Mouse (Mus musculus): ENCODE measurements around the gene Tmem189. TPM values are rescaled to one million over a fixed set of nuclear protein-coding genes. Genes with fewer than 3 reads are reported as not detected.
A peak's percentile ranks its signal among the peaks of the same experiment; 100 is the strongest.

Tmem189 gene
- polyA plus RNA-seq, 1 experiment = 113 TPM

DNA sequence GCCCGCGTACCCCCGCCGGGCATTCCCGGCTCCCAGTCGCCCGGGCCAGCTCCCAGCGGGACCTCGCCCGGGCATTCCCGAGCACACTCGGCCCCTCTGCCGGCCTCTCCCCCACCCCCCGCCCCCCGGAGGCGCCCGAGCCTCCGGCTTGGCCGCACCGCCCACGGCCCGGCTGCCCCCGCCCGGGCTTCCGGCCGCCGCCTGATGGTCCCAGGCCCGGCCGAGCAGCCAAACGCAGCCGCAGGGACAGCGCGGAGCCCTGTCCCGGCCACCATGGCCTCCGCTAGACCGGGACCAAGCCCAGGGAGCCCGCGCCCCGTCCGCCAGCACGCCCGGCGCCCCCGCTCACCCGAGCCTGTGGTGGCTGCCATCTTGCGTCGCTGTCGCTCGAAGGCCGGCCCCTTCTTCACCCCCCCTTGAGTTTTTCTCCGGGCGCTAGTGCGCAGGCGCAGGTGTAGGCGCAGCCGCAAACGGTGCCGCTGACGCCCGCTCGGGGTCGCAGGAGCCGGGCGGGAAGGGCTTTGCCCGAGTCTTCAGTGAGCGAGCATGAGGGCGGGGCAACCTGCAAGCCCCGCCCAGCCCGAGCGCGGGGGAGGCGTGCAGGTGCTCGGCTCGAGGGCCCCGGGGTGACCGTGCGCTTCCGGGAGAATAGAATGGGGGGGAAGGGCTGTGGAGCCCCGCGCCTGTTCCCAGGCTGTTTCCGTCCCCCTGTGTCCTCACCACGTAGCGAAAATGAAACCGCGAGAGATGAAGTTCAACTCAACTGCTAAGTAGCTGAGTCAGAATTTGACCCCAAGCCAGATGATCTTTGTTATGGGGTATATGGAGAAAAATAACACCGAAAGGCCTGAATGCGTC is 57.8 kb downstream of the Tmem189 start, which contains the start of gene Ube2v1:
TSS of gene Ube2v1 (minus strand) at position 505 of the 858 bp plus-strand sequence.
- whole genome bisulfite sequencing = 2% methylated on average over 84 of the region's 87 CpGs
- no peaks in the 10 kb centered on the region for H3K27me3 ChIP-seq (ENCODE audit: control insufficient read depth, insufficient read depth, low read length)
- peaks cover 34% of the 10 kb centered on the region for H3K4me1 ChIP-seq (ENCODE audit: control insufficient read depth, insufficient read depth, low read length)

DNA sequence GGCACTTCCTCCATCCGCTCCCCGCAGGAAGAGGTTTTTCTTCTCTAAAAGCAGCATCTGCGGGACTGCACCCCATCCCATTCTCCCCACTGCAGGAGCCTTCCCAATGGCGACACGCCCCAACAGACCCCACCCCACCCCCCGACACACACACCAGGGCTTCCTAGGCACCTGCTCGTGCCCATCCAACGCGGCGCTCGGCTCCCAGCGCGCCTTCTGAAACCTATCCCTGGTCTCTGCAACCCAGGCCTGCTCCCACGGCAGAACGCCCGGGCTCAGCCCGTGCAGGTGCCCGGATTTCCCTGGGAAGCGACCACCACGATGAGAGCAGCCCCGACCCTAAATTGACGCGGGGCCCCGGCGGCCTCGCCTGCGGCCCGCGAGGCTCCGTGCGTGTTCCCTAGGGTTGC is 58.4 kb downstream of the Tmem189 start:
- Histone ChIP-seq H3K27ac (ENCODE audit: insufficient read depth, low read length) (no peak overlapping the region), H3K27me3 (ENCODE audit: control insufficient read depth, insufficient read depth, low read length) (no peaks in the 10 kb centered on the region), H3K4me1 (ENCODE audit: control insufficient read depth, insufficient read depth, low read length) (peaks cover 35% of the 10 kb centered on the region), H3K4me3 (replicated peaks; ENCODE audit: insufficient read depth, low read depth, low read length) (peak overlapping the region; percentile 72)
- DNase-seq = no peak
- 0% methylated on average over 31 of the region's 31 CpGs for WGBS
- TF ChIP-seq POLR2A (IDR thresholded peaks at IDR 0.05; ENCODE audit: borderline replicate concordance, insufficient read depth, low read length) = no peak

More for the DNA sequence above, 57.8 kb downstream of the Tmem189 start, which contains the start of gene Ube2v1:
- peak; percentile 98 for DNase-seq
- Histone ChIP-seq H3K27ac (ENCODE audit: insufficient read depth, low read length) (peak within 1 kb of the TSS; percentile 96), H3K4me3 (replicated peaks; ENCODE audit: insufficient read depth, low read depth, low read length) (peak within 1 kb of the TSS; percentile 74)
- TF ChIP-seq POLR2A (IDR thresholded peaks at IDR 0.05; ENCODE audit: borderline replicate concordance, insufficient read depth, low read length) (peak; percentile 68; the same call in 1 of the 2 replicates), CTCF (IDR thresholded peaks at IDR 0.05; ENCODE audit: borderline replicate concordance, insufficient read depth, low read depth, low read length) (no peak)

DNA sequence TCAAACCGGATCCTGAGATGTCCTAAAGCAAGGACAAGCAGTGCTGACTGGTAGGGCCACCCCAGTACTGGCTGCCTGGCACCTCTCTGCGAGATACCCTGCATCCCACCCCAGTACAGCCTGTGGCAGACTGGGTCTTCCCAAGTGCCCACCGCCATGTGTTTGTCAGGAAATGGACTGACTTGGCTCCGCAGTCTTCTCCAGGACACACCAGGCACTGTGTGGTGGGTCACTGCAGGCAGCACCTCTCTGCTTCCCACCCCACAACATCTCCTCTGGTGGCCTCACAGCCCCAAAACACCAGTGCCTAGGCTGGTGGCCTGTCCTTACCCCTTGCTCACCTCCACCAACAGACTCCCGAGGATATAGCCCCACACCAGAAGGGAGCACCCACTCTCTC is 59.2 kb downstream of the Tmem189 start:
- DNase-seq = no peak
- H3K4me3 ChIP-seq (replicated peaks; ENCODE audit: insufficient read depth, low read depth, low read length) = peak overlapping the region; percentile 72
- WGBS = 60% methylated on average over 5 of the region's 5 CpGs
- TF ChIP-seq CTCF (IDR thresholded peaks at IDR 0.05; ENCODE audit: borderline replicate concordance, insufficient read depth, low read depth, low read length) (no peak), POLR2A (IDR thresholded peaks at IDR 0.05; ENCODE audit: borderline replicate concordance, insufficient read depth, low read length) (no peak)
- H3K27me3 ChIP-seq (ENCODE audit: control insufficient read depth, insufficient read depth, low read length) = no peaks in the 10 kb centered on the region
- no peak overlapping the region for H3K27ac ChIP-seq (ENCODE audit: insufficient read depth, low read length)
- peaks cover 41% of the 10 kb centered on the region for H3K4me1 ChIP-seq (ENCODE audit: control insufficient read depth, insufficient read depth, low read length)

DNA sequence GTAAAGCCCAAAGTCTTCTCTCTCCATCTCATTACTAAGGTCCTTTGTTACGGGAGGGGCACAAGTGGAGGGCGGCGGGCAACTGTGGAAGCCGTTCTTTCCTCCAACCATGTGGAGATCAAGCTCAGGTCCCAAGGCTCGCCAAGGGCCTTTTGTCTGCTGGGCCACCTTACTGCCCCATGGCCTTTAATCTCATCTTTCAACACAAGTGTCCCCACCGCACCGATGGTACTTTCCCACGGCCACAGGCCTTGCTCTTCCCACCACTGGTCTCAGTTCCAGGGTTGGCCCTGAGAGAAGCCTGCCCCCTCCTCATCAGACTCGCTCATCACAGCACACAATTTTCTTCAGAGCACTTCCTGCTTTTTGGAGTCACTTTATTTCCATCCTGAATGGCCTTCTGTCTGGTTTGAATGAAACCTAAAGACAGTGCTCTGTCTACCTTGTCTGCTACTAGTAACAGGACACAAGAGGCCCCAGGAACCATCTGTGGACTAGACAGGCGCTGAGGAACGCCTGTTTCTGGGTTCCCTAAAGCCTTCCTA is 59.9 kb downstream of the Tmem189 start:
- 72% methylated on average over 11 of the region's 11 CpGs for WGBS
- TF ChIP-seq CTCF (IDR thresholded peaks at IDR 0.05; ENCODE audit: borderline replicate concordance, insufficient read depth, low read depth, low read length) (no peak), POLR2A (IDR thresholded peaks at IDR 0.05; ENCODE audit: borderline replicate concordance, insufficient read depth, low read length) (no peak)
- Histone ChIP-seq H3K27ac (ENCODE audit: insufficient read depth, low read length) (no peak overlapping the region), H3K27me3 (ENCODE audit: control insufficient read depth, insufficient read depth, low read length) (no peaks in the 10 kb centered on the region), H3K4me3 (replicated peaks; ENCODE audit: insufficient read depth, low read depth, low read length) (no peak overlapping the region), H3K4me1 (ENCODE audit: control insufficient read depth, insufficient read depth, low read length) (peaks cover 43% of the 10 kb centered on the region)
- no peak for DNase-seq

DNA sequence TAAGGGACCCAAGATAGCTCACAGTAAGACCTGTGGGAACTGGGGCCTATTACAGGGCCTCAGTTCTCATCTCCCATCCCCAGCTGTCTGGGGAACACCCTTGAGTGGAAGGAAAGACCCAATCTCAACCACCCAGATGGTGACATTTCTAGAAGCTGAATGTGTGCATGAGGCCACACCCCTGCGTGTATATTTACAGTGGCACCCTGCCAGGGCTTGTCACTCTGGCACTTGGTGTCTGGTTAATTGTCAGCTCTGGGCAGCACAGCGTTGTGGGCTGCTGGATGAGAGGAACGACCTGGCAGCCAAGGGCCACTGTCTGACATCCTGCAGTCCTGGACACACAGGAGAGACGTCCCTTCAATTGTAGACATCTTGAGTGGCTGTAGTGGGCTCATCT is 60.8 kb downstream of the Tmem189 start:
- Histone ChIP-seq H3K4me1 (ENCODE audit: control insufficient read depth, insufficient read depth, low read length) (peaks cover 43% of the 10 kb centered on the region), H3K4me3 (replicated peaks; ENCODE audit: insufficient read depth, low read depth, low read length) (no peak overlapping the region), H3K27ac (ENCODE audit: insufficient read depth, low read length) (no peak overlapping the region), H3K27me3 (ENCODE audit: control insufficient read depth, insufficient read depth, low read length) (no peaks in the 10 kb centered on the region)
- peak in 1 of 2 experiments; percentile 34 for DNase-seq
- no peak for TF ChIP-seq CTCF (IDR thresholded peaks at IDR 0.05; ENCODE audit: borderline replicate concordance, insufficient read depth, low read depth, low read length)
- no peak for TF ChIP-seq POLR2A (IDR thresholded peaks at IDR 0.05; ENCODE audit: borderline replicate concordance, insufficient read depth, low read length)
- 2% methylated on average over 4 of the region's 4 CpGs for WGBS

DNA sequence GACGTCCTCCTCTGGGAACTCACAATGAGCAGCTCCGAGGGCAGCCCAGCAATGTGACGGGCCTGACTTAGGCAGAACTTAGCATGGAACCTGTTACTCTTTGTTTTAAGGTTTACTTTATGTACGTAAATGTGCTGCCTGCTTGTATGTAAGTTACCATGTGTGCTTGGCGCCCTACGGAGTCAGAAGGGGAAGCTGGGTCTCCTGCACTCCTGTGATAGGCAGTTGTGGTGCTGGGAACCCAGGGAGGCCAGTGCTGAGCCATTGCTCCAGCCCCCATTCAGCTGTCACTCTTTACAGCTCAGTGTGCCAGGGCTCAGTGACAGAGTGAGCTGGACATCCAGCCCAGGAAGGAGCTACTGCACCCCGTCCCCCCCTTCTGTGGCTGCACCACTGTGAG is 62.6 kb downstream of the Tmem189 start:
- DNase-seq = no peak
- 74% methylated on average over 7 of the region's 7 CpGs for WGBS
- no peak overlapping the region for H3K4me3 ChIP-seq (replicated peaks; ENCODE audit: insufficient read depth, low read depth, low read length)

DNA sequence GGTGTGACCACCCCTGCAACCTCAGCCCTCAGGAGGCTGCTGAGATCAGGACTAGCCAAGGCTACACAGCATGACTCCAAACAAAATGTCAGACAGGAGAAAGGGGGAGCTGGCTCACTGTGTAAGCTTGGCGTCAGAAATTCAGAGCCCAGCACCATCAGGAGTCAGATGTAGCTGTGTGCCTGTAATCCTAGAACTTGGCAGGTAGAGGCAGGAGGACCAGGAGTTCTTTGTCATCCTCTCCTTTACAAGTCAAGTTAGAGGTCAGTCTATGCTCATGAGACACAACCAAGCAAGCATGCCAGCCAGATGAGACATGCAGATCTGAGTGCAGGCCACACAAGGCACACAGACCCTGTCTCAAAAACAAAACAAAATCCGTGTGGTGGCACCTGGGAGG is 64.0 kb downstream of the Tmem189 start:
- DNase-seq = peak; percentile 46 to 50
- Histone ChIP-seq H3K4me3 (replicated peaks; ENCODE audit: insufficient read depth, low read depth, low read length) (no peak overlapping the region), H3K4me1 (ENCODE audit: control insufficient read depth, insufficient read depth, low read length) (peaks cover 62% of the 10 kb centered on the region), H3K27me3 (ENCODE audit: control insufficient read depth, insufficient read depth, low read length) (no peaks in the 10 kb centered on the region), H3K27ac (ENCODE audit: insufficient read depth, low read length) (peak overlapping the region; percentile 43; the same call in 1 of the 2 replicates)
- 14% methylated on average over 2 of the region's 2 CpGs for WGBS
- TF ChIP-seq CTCF (IDR thresholded peaks at IDR 0.05; ENCODE audit: borderline replicate concordance, insufficient read depth, low read depth, low read length) = no peak
- no peak for TF ChIP-seq POLR2A (IDR thresholded peaks at IDR 0.05; ENCODE audit: borderline replicate concordance, insufficient read depth, low read length)

More for the DNA sequence above, 62.6 kb downstream of the Tmem189 start:
- H3K4me1 ChIP-seq (ENCODE audit: control insufficient read depth, insufficient read depth, low read length) = peaks cover 50% of the 10 kb centered on the region
- no peaks in the 10 kb centered on the region for H3K27me3 ChIP-seq (ENCODE audit: control insufficient read depth, insufficient read depth, low read length)
- TF ChIP-seq POLR2A (IDR thresholded peaks at IDR 0.05; ENCODE audit: borderline replicate concordance, insufficient read depth, low read length) (no peak), CTCF (IDR thresholded peaks at IDR 0.05; ENCODE audit: borderline replicate concordance, insufficient read depth, low read depth, low read length) (no peak)
- no peak overlapping the region for H3K27ac ChIP-seq (ENCODE audit: insufficient read depth, low read length)

Measured in cerebellum, adult 2 months (tissue).